Mouse (Mus musculus) heart, postnatal 0 days (tissue): ENCODE data around the gene Lmln.

Experiments used
- CTCF ChIP-seq: IDR thresholded peaks from 2 replicates; pipeline ENCODE4 v1.5.1; 2016; ENCODE audit warnings: antibody characterized with exemption, control low read depth, low read depth
- EP300 ChIP-seq: IDR thresholded peaks from 2 replicates; pipeline ENCODE4 v1.6.1; 2016; ENCODE audit warnings: antibody characterized with exemption, low read depth

DNA sequence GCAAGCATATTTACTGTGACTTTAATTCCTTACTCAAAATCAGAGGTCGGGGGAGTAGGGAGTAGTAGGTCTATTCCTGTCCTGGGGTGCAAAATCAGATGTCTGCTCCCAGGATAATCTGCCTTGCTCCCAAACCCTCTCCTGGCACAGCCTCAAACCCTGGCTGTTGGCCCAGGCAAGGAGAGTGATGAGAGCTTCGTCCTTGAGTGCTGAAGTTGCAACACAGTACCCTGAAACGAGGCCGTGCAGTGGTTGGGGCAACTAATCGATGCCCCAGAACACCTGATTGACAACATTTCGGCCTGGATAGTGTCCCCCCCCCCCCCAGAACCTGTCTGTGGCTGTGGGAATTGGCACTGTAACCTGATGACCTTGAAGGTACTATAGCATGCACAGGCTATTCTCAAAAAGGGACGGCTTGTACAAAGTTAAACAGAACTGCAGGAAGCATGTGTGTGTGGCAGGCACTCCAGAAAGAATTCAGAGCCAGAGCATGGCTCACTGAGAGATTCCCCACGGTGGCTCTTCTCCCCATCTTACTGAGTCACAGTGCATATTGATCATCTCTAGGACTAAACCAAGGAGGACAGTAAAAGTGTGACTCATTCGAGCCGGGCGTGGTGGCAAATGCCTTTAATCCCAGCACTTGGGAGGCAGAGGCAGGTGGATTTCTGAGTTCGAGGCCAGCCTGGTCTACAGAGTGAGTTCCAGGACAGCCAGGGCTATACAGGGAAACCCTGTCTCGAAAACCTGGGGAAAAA is 101.2 kb downstream of the Lmln start:
- no peak for TF ChIP-seq CTCF
- TF ChIP-seq EP300 = no peak
